Mouse (Mus musculus) ES-Bruce4 (cell line): Measurements from ENCODE around the gene Prnp. TPM values are rescaled to one million over a fixed set of nuclear protein-coding genes. Genes with fewer than 3 reads are reported as not detected.

ENCODE experiments used
- H3K27ac ChIP-seq: 2 replicates; pipeline ENCODE4 v1.5.1; 2012; ENCODE audit warnings: low read length, inconsistent platforms; ENCODE audit not compliant: insufficient read depth
- H3K27me3 ChIP-seq: 2 replicates; pipeline ENCODE4 v1.6.1; 2012; ENCODE audit warnings: mild to moderate bottlenecking, low read length, inconsistent platforms; ENCODE audit not compliant: control insufficient read depth, poor library complexity, insufficient read depth, severe bottlenecking
- H3K36me3 ChIP-seq: 2 replicates; pipeline ENCODE4 v1.6.1; 2012; ENCODE audit warnings: inconsistent platforms, mild to moderate bottlenecking, low read length, moderate library complexity; ENCODE audit not compliant: control insufficient read depth, poor library complexity, insufficient read depth, severe bottlenecking
- H3K4me1 ChIP-seq: one replicate; pipeline ENCODE4 v1.8.1; 2011; ENCODE audit warnings: low read length; ENCODE audit not compliant: control insufficient read depth, insufficient read depth
- H3K4me3 ChIP-seq: 2 replicates; pipeline ENCODE4 v1.5.1; 2011; ENCODE audit warnings: low read depth, mild to moderate bottlenecking, low read length
- H3K9ac ChIP-seq: 2 replicates; pipeline ENCODE4 v1.6.1; 2012; ENCODE audit warnings: low read depth, mild to moderate bottlenecking, inconsistent platforms; ENCODE audit not compliant: poor library complexity, severe bottlenecking
- H3K9me3 ChIP-seq: replicated peaks from 2 replicates; pipeline ENCODE4 v1.6.1; 2012; ENCODE audit warnings: mild to moderate bottlenecking, low read length, inconsistent platforms; ENCODE audit not compliant: control insufficient read depth, poor library complexity, insufficient read depth, severe bottlenecking
- CTCF ChIP-seq: IDR thresholded peaks from one replicate; pipeline ENCODE4 v1.8.1; 2011; ENCODE audit warnings: low read depth, low read length
- EP300 ChIP-seq: IDR thresholded peaks from 2 replicates; pipeline ENCODE4 v1.6.1; 2011; ENCODE audit warnings: low read depth, low read length; ENCODE audit not compliant: insufficient read depth
- POLR2A ChIP-seq: IDR thresholded peaks from one replicate; pipeline ENCODE4 v1.8.1; 2011; ENCODE audit warnings: low read length; ENCODE audit not compliant: insufficient read depth
- polyA plus RNA-seq: library from polyadenylated mRNA; stranded (reverse); fragments of >200 nt; gene quantifications from 2 replicates; pipeline ENCODE4 v1.2.4, GENCODE M21; 2011; ENCODE audit warnings: low read depth; ENCODE audit not compliant: missing spikeins, insufficient read depth, insufficient read length

Gene Prnp
- polyA plus RNA-seq, 1 experiment, result 46.4 TPM

GRCm38 (mm10) chr2:131948916-131949639 lies 39.4 kb downstream of the Prnp start:
- Histone ChIP-seq H3K27me3 (no peaks in the 10 kb centered on the region), H3K4me1 (peaks cover 6% of the 10 kb centered on the region), H3K27ac (no peak overlapping the region), H3K9ac (no peak overlapping the region), H3K4me3 (no peak overlapping the region), H3K36me3 (no peaks in the 10 kb centered on the region), H3K9me3 (no peaks in the 10 kb centered on the region)
- TF ChIP-seq POLR2A (no peak), CTCF (no peak), EP300 (no peak)

GRCm38 (mm10) chr2:131949767-131950597 lies 40.3 kb downstream of the Prnp start:
- H3K27ac ChIP-seq, result no peak overlapping the region

GRCm38 (mm10) chr2:131950598-131951095 lies 40.9 kb downstream of the Prnp start, which contains the start of gene Prnd:
Gene Prnd (plus strand): TSS chr2:131950861.
- Histone ChIP-seq H3K27ac (no peak within 1 kb of the TSS), H3K4me3 (no peak within 1 kb of the TSS), H3K9me3 (no peaks in the 10 kb centered on the region), H3K36me3 (no peaks in the 10 kb centered on the region), H3K27me3 (no peaks in the 10 kb centered on the region), H3K9ac (no peak within 1 kb of the TSS), H3K4me1 (peaks cover 6% of the 10 kb centered on the region)
- TF ChIP-seq CTCF (no peak), POLR2A (no peak), EP300 (0 out of 2 replicates have a peak, but pooled peaks have one; percentile 13)

More at GRCm38 (mm10) chr2:131949767-131950597, 40.3 kb downstream of the Prnp start:
- Histone ChIP-seq H3K36me3 (no peaks in the 10 kb centered on the region), H3K4me1 (peaks cover 6% of the 10 kb centered on the region), H3K9ac (no peak overlapping the region), H3K4me3 (no peak overlapping the region), H3K27me3 (no peaks in the 10 kb centered on the region), H3K9me3 (no peaks in the 10 kb centered on the region)
- no peak for TF ChIP-seq CTCF
- no peak for TF ChIP-seq POLR2A
- TF ChIP-seq EP300, result no peak

GRCm38 (mm10) chr2:131952456-131952855 lies 42.7 kb downstream of the Prnp start:
- no peak for TF ChIP-seq POLR2A
- no peak for TF ChIP-seq EP300
- no peak for TF ChIP-seq CTCF

GRCm38 (mm10) chr2:131952961-131953538 lies 43.3 kb downstream of the Prnp start:
- no peaks in the 10 kb centered on the region for H3K9me3 ChIP-seq
- TF ChIP-seq EP300 (no peak), CTCF (no peak), POLR2A (no peak)
- peaks cover 3% of the 10 kb centered on the region for H3K4me1 ChIP-seq
- H3K27me3 ChIP-seq, result no peaks in the 10 kb centered on the region
- no peak overlapping the region for H3K9ac ChIP-seq
- no peak overlapping the region for H3K4me3 ChIP-seq
- H3K27ac ChIP-seq, result no peak overlapping the region
- no peaks in the 10 kb centered on the region for H3K36me3 ChIP-seq

More at GRCm38 (mm10) chr2:131952456-131952855, 42.7 kb downstream of the Prnp start:
- Histone ChIP-seq H3K27me3 (no peaks in the 10 kb centered on the region), H3K27ac (no peak overlapping the region), H3K9ac (no peak overlapping the region), H3K4me1 (peaks cover 3% of the 10 kb centered on the region), H3K9me3 (no peaks in the 10 kb centered on the region), H3K4me3 (no peak overlapping the region), H3K36me3 (no peaks in the 10 kb centered on the region)
